In genomic region chr5:139793338-139794089, GRCm38 (mm10) we compare ENCODE assay signal across 1 mouse cellular context.
TF ChIP-seq lines count a peak whose summit lies in the region.

No protein-coding gene starts in this region.

TF ChIP-seq in myocyte, 11 proteins besides CTCF, POLR2A, EP300 and RAD21:
- TF ChIP-seq MYOD1 (IDR thresholded peaks at IDR 0.05; ENCODE audit: control insufficient read depth in 1 of 3, insufficient read length in 2 of 3, low read depth in 2 of 3) (peak in 1 of 3 experiments; percentile 2), USF1 (IDR thresholded peaks at IDR 0.05; ENCODE audit: low read depth) (no peak)
